Mouse (Mus musculus) E14TG2a.4 (cell line): ENCODE data around the gene Rdh8.

Source experiments
- H3K27me3 ChIP-seq: 2 replicates; pipeline ENCODE4 v1.6.1; 2014; ENCODE audit warnings: low read length, control low read depth; ENCODE audit not compliant: insufficient read depth
- H3K36me3 ChIP-seq: 2 replicates; pipeline ENCODE4 v1.6.1; 2014; ENCODE audit warnings: low read length, control low read depth; ENCODE audit not compliant: insufficient read depth
- H3K4me1 ChIP-seq: replicated peaks from 2 replicates; pipeline ENCODE4 v1.6.1; 2014; ENCODE audit warnings: low read depth, low read length, control low read depth
- H3K4me3 ChIP-seq: replicated peaks from 2 replicates; pipeline ENCODE4 v1.5.1; 2014; ENCODE audit warnings: mild to moderate bottlenecking, low read length
- H3K9me3 ChIP-seq: 2 replicates; pipeline ENCODE4 v1.6.1; 2014; ENCODE audit warnings: low read length, control low read depth
- CTCF ChIP-seq: conservative IDR thresholded peaks from 2 replicates; pipeline ENCODE4 v1.5.1; 2014; ENCODE audit warnings: low read length
- NANOG ChIP-seq: IDR thresholded peaks from 2 replicates; pipeline ENCODE4 v1.6.1; 2014; ENCODE audit warnings: borderline replicate concordance, low read length, mixed read lengths
- POU5F1 ChIP-seq: IDR thresholded peaks from 2 replicates; pipeline ENCODE4 v1.6.1; 2014; ENCODE audit warnings: low read length, borderline replicate concordance

Rdh8 gene

DNA sequence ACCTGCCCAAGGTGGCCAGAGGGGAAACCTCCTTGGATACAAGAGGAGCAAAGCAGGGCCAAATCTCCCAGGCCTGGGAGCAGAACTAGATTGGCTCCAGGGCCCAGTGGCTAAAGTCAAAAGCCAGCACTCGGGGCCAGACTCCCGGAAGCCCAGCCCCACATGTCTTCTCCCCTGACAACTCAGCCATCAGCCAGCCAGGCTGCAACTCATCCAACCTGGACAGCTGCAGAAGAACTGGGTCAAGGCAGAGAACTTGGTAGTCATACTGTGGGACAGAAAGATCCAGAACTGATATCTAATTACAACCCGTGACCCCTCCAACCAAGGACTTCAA is 13.2 kb upstream of the Rdh8 start:
- H3K4me1 ChIP-seq: peaks cover 7% of the 10 kb centered on the region
- H3K9me3 ChIP-seq: peaks cover 8% of the 10 kb centered on the region
- no peaks in the 10 kb centered on the region for H3K36me3 ChIP-seq
- TF ChIP-seq POU5F1 (no peak), NANOG (no peak), CTCF (no peak)
- no peaks in the 10 kb centered on the region for H3K27me3 ChIP-seq
- no peak overlapping the region for H3K4me3 ChIP-seq

DNA sequence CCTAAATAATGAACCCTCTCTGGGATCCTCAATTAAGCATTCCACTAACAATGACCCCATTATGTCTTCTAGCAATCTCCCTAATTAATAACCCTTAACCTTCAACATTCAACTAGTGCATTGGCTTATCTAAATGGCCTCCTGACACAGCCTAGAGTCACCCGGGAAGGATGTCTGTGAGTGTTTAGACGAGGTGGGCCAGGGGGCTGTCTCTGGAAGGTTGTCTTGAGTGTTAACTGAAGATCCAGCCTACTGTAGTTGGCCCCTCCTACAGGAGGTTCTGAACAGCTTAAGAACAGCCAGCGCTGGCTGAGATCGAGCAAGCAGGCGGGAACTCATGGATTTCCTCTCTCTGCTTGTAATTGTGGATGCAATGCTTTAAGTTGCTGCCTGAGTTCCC is 12.6 kb upstream of the Rdh8 start:
- TF ChIP-seq CTCF: no peak
- TF ChIP-seq POU5F1: no peak
- TF ChIP-seq NANOG: no peak
- Histone ChIP-seq H3K27me3 (peaks cover 1% of the 10 kb centered on the region; the same call in 1 of the 2 replicates), H3K9me3 (peaks cover 8% of the 10 kb centered on the region), H3K36me3 (no peaks in the 10 kb centered on the region), H3K4me3 (no peak overlapping the region), H3K4me1 (peaks cover 7% of the 10 kb centered on the region)

DNA sequence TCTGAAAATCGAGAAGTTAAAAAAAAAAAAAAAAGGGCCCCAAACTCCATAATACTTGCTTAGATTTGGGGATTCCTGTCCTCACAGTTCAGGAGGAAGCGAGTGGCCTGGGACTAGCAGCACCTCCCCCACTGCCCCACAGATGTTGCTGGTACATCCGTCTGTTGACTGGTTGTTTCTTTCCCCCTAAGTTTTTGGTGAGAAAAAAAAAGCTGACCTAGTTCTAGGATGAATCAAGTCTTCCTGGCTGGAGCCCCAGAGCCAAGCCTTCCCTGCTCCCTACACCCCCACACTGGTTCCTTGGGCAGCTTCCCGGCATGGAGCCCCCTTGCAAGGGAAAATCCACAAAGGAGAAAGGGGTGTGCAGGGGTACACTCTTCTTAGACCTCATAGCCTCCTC is 8.0 kb upstream of the Rdh8 start:
- H3K4me3 ChIP-seq: no peak overlapping the region
- peaks cover 36% of the 10 kb centered on the region for H3K27me3 ChIP-seq
- H3K36me3 ChIP-seq: no peaks in the 10 kb centered on the region
- peaks cover 43% of the 10 kb centered on the region for H3K4me1 ChIP-seq
- no peaks in the 10 kb centered on the region for H3K9me3 ChIP-seq
- TF ChIP-seq NANOG (no peak), CTCF (no peak), POU5F1 (no peak)

DNA sequence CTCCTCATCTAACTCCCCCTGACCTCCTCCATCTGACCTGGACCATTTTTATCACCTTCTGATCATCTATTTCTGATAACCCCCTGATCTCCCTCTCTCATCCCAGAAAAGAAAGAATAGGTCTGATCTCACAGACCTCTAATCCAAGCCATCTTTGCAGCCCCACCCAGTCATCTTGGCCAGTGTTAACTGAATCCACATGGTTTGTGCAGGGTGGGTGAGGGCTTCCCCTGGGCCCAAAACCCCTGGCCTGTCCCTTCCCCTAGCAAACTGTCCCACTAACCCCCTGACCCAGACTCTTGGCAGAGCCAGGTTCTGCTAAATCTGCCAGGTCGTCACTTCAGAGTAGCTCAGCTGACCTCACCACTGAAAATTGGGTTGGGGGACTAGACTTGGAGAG is 7.5 kb upstream of the Rdh8 start:
- no peaks in the 10 kb centered on the region for H3K36me3 ChIP-seq
- peaks cover 49% of the 10 kb centered on the region for H3K4me1 ChIP-seq
- TF ChIP-seq CTCF (no peak), POU5F1 (no peak), NANOG (no peak)
- H3K4me3 ChIP-seq: no peak overlapping the region
- peaks cover 36% of the 10 kb centered on the region for H3K27me3 ChIP-seq
- no peaks in the 10 kb centered on the region for H3K9me3 ChIP-seq

DNA sequence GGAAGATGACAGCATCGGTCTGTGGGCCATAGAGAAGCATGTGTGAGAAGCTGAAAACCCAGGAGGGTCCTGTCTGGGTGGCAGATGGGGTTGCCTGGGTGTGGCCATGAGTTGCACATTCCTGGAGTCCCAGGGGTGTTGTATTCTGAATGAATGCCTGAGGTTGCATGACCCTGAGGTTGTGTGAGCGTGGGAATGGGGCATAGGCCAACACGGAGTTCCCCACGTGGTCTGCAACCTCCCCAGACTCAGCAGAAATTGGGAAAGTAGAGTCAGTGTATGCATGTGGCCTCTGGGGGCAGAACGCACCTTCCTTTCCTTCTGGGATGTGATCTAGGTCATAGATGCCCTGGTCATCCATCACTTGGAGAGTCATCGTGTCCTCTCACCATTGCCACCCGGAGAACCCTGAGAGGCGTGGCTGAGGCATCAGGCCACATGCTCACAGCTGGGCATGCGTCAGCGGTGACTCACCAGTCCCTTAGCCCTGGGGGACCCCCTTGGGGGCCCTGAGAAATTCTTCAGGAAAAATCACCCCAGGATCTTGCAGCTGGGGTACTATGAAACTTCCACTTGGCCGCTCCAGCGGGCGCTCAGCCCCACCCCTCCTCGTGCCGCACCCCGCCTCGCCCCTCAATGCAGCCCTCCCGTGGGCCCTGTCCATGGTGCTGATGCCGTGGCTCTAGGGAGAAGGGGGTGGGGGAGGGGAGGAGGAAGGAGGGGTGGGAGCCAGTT is 5.6 kb upstream of the Rdh8 start:
- TF ChIP-seq POU5F1: no peak
- Histone ChIP-seq H3K27me3 (peaks cover 40% of the 10 kb centered on the region), H3K9me3 (no peaks in the 10 kb centered on the region)

DNA sequence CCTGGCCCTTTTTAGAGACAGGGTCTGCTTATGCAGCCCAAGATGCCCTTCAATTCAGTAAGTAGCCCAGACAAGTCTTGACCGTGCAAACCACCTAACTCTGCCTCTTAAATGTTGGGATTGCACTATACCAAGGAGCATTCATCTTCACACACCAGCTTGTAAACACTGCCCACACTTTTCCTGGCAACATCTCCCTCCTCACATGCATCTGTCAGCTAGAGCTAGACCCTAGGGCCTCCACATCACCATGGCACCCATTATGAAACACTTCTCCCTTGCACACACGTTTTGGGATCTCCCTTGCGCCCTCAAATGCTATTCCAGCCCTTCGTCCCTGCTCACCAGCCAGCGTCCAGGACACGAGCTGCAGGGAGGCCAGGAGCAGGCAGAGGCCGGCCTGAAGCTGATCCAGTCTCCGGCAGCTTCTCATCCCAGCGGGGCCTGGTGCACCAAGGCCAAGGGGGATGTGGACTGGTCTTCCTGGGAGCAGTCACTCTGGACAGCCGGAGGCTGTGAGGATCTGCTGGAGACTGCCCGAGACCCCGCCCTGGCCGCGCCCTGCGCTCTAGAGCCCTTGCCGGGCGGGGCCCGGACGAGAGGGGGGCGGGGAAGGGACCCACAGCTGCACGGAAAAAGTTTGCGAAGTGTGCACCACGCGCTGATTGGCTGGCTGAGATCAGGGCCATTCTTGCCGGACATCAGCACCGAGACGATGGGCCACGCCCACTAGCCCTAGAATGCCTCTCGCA is 3.6 kb upstream of the Rdh8 start, which contains the start of gene Col5a3:
TSS of gene Col5a3 (minus strand) at position 547 of the 752 bp plus-strand sequence.
- TF ChIP-seq POU5F1 (no peak), CTCF (no peak), NANOG (no peak)
- Histone ChIP-seq H3K4me3 (peak within 1 kb of the TSS; percentile 67), H3K36me3 (no peaks in the 10 kb centered on the region), H3K9me3 (no peaks in the 10 kb centered on the region), H3K4me1 (peaks cover 46% of the 10 kb centered on the region), H3K27me3 (peaks cover 40% of the 10 kb centered on the region)

More for the DNA sequence above, 5.6 kb upstream of the Rdh8 start:
- H3K4me3 ChIP-seq: peak overlapping the region; percentile 60
- peaks cover 46% of the 10 kb centered on the region for H3K4me1 ChIP-seq
- H3K36me3 ChIP-seq: no peaks in the 10 kb centered on the region

DNA sequence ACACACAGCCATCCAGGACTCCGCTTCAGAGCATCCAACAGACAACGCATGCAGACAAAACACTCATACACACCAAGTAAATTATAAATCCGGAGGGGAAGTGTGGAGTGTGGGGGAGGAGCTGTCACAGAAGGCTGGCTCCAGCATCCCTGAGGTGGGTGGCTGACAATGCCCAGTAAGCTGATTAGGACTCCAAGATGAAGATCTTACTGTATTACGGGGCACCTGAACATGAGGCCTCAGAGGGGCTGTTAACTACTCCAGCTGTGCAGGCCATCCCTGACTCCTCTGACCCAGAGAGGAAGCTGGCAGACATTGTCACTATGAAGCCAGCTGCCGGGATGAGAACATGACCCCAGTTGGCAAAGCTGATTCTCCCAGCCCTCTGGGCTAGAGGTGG is 1.7 kb downstream of the Rdh8 start:
- TF ChIP-seq POU5F1 (no peak), CTCF (no peak), NANOG (no peak)
- Histone ChIP-seq H3K4me1 (peaks cover 22% of the 10 kb centered on the region), H3K9me3 (peaks cover 5% of the 10 kb centered on the region; the same call in 1 of the 2 replicates), H3K36me3 (no peaks in the 10 kb centered on the region), H3K27me3 (peaks cover 4% of the 10 kb centered on the region; the same call in 1 of the 2 replicates), H3K4me3 (no peak overlapping the region)

DNA sequence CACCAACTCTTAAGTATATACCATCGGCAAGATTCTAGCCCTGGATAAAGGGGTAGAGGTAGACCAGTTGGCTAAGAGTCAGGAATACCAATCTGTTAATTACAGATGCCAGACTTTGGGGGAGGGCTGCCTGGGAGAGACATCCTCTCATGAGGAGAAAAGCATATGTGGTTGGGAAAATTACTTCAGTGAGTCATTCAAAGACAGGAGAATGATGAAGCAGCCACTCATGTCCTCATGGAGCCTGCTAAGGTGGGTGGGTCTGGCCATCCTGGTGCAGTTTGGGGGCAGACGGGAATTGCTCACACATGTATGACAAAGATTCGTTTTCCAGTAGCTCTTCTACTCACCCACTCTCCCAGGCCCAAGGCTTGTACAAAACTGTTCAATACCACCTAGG is 4.5 kb downstream of the Rdh8 start:
- no peak overlapping the region for H3K4me3 ChIP-seq
- H3K9me3 ChIP-seq: peaks cover 5% of the 10 kb centered on the region; the same call in 1 of the 2 replicates
- TF ChIP-seq POU5F1 (no peak), NANOG (no peak), CTCF (no peak)

More for the DNA sequence above, 4.5 kb downstream of the Rdh8 start:
- no peaks in the 10 kb centered on the region for H3K27me3 ChIP-seq
- H3K4me1 ChIP-seq: peaks cover 18% of the 10 kb centered on the region
- H3K36me3 ChIP-seq: no peaks in the 10 kb centered on the region
